Mouse (Mus musculus) midbrain, embryonic 11.5 days (tissue): ENCODE data around the gene Tac1. TPM values are rescaled to one million over a fixed set of nuclear protein-coding genes. Genes with fewer than 3 reads are reported as not detected.
"Not testable (repeated sequence)": the region's sequence is repeated elsewhere in the genome, so short reads cannot be mapped to it uniquely, and the experiment has no call there.

ENCODE experiments used
- ATAC-seq: fragments of 200-750 bp; cut with Nextera tagmentation; 2 replicates; pipeline ENCODE4 v1.8.0; 2017; ENCODE audit warnings: moderate TSS enrichment, moderate library complexity; ENCODE audit not compliant: low FRiP score
- DNase-seq: peaks from one replicate; pipeline ENCODE4 v3.0.0; 2015; ENCODE audit warnings: low spot score; ENCODE audit errors: missing footprints
- H3K27ac ChIP-seq: fragments of 300-500 bp; sonication (generic); 2 replicates; pipeline ENCODE4 v1.5.1; 2014; ENCODE audit warnings: low read depth, low read length
- H3K27me3 ChIP-seq: fragments of 300-500 bp; sonication (generic); 2 replicates; pipeline ENCODE4 v1.6.1; 2014; ENCODE audit warnings: mild to moderate bottlenecking, low read length, moderate library complexity, mixed read lengths; ENCODE audit not compliant: control insufficient read depth, insufficient read depth
- H3K36me3 ChIP-seq: fragments of 300-500 bp; sonication (generic); 2 replicates; pipeline ENCODE4 v1.6.1; 2014; ENCODE audit warnings: mild to moderate bottlenecking, low read length, moderate library complexity, mixed read lengths; ENCODE audit not compliant: control insufficient read depth, insufficient read depth
- H3K4me1 ChIP-seq: fragments of 300-500 bp; sonication (generic); 2 replicates; pipeline ENCODE4 v1.6.1; 2014; ENCODE audit warnings: low read length; ENCODE audit not compliant: control insufficient read depth, insufficient read depth
- H3K4me2 ChIP-seq: fragments of 300-500 bp; sonication (generic); 2 replicates; pipeline ENCODE4 v1.6.1; 2014; ENCODE audit warnings: mild to moderate bottlenecking, moderate library complexity
- H3K4me3 ChIP-seq: fragments of 300-500 bp; sonication (generic); 2 replicates; pipeline ENCODE4 v1.5.1; 2014; ENCODE audit warnings: low read depth, low read length
- H3K9ac ChIP-seq: fragments of 300-500 bp; sonication (generic); 2 replicates; pipeline ENCODE4 v1.6.1; 2014; ENCODE audit warnings: low read length
- H3K9me3 ChIP-seq: fragments of 300-500 bp; sonication (generic); 2 replicates; pipeline ENCODE4 v1.6.1; 2016; ENCODE audit warnings: low read length; ENCODE audit not compliant: control insufficient read depth
- WGBS: fragments of 180-500 bp; shearing (Covaris S2); extraction: QIAGEN DNeasy Blood & Tissue Kit; methylation state at CpG from one replicate; pipeline ENCODE4 v1.1.7; 2014; 5-methylcytosine and 5-hydroxymethylcytosine counted together
- polyA plus RNA-seq: library from polyadenylated mRNA; unstranded; fragments of >200 nt; fragmentation: Nextera tagmentation; extraction: Ambion mirVana; gene quantifications from 2 replicates; pipeline ENCODE4 v1.2.1, GENCODE M21; 2014

Gene Tac1
- polyA plus RNA-seq, 1 experiment from 2014 or later, result 14.9 TPM

GRCm38 (mm10) chr6:7598416-7598815 is 43.7 kb downstream of the Tac1 start:
- ATAC-seq (no peak), DNase-seq (no peak)
- no peaks in the 10 kb centered on the region for H3K4me1 ChIP-seq
- H3K9ac ChIP-seq, result no peak overlapping the region
- H3K27ac ChIP-seq, result no peak overlapping the region
- no peaks in the 10 kb centered on the region for H3K36me3 ChIP-seq
- H3K4me3 ChIP-seq, result no peak overlapping the region
- no peaks in the 10 kb centered on the region for H3K9me3 ChIP-seq
- WGBS, result 88% methylated on average over 5 of the region's 5 CpGs
- no peak overlapping the region for H3K4me2 ChIP-seq
- H3K27me3 ChIP-seq, result no peaks in the 10 kb centered on the region

- Histone ChIP-seq H3K4me1 (no peaks in the 10 kb centered on the region), H3K9me3 (no peaks in the 10 kb centered on the region), H3K4me2 (no peak overlapping the region), H3K36me3 (no peaks in the 10 kb centered on the region), H3K27ac (no peak overlapping the region), H3K9ac (no peak overlapping the region), H3K27me3 (no peaks in the 10 kb centered on the region), H3K4me3 (no peak overlapping the region)
- DNase-seq, result no peak
- ATAC-seq, result no peak
- 62% methylated on average over 2 of the region's 2 CpGs for WGBS
These were observed 45.5 kb downstream of the Tac1 start for GRCm38 (mm10) chr6:7600228-7600627.

GRCm38 (mm10) chr6:7601353-7602094 is 46.8 kb downstream of the Tac1 start:
- H3K4me2 ChIP-seq, result no peak overlapping the region
- no peaks in the 10 kb centered on the region for H3K27me3 ChIP-seq
- no peaks in the 10 kb centered on the region for H3K4me1 ChIP-seq
- H3K27ac ChIP-seq, result no peak overlapping the region
- H3K9ac ChIP-seq, result no peak overlapping the region
- ATAC-seq (peak; percentile 71), DNase-seq (no peak)
- no peaks in the 10 kb centered on the region for H3K36me3 ChIP-seq
- no peaks in the 10 kb centered on the region for H3K9me3 ChIP-seq
- 76% methylated on average over 4 of the region's 4 CpGs for WGBS
- no peak overlapping the region for H3K4me3 ChIP-seq

- not testable (repeated sequence) for H3K9me3 ChIP-seq, ATAC-seq, H3K4me2 ChIP-seq, H3K4me1 ChIP-seq, DNase-seq, H3K36me3 ChIP-seq, H3K27me3 ChIP-seq, H3K4me3 ChIP-seq, H3K27ac ChIP-seq, H3K9ac ChIP-seq
- 97% methylated on average over 17 of the region's 19 CpGs for WGBS
These were observed 59.0 kb downstream of the Tac1 start for GRCm38 (mm10) chr6:7613676-7614075.

Other genes with a start within 250 kb of the Tac1 start
- 44.6 and 47.2 TPM in 2 replicates for gene Asns, start 138.4 kb downstream of the Tac1 start, polyA plus RNA-seq